16 mouse cellular contexts compared by ENCODE assay signal in the genomic region with DNA sequence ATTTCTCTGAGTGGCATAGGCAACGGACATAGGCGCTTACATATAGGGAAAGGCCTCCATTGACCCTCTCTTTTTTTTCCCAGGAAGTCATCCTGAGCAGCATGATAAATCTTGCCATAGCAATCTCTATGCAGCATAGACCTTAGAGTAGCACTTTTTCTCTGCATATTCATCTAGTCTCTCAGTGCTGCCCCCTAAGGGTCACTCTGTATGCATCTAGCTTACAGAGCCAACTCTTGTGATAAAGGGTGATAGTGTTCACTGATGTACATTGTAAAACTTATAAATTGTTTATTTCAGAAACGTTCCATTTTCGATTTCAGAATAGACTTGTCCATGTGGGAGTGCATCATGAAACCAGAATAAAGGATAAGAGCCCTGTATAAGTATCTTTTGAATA.
DNase-seq lines count a peak whose midpoint lies in the region; TF ChIP-seq lines count a peak whose summit lies in the region.
"Had no signal": no experiment of that assay in that cellular context is flagged by ENCODE, and none has a peak within 500 bp of the region (broad histone marks: within the 10 kb centered on the region; RNA-seq: fewer than 3 reads in every experiment).

No protein-coding gene starts in this region.

- no peak for TF ChIP-seq POLR2A in CH12.LX (IDR thresholded peaks at IDR 0.05; ENCODE audit: low read depth, low read length)

- H3K9me3 ChIP-seq in CH12.LX (replicated peaks; ENCODE audit: low read length) = no peaks in the 10 kb centered on the region
- H3K9me3 ChIP-seq: embryonic facial prominence, embryonic 15.5 days; heart, embryonic 15.5 days; hindbrain, embryonic 13.5 days; neural tube, embryonic 12.5 days had no signal

- in situ Hi-C loops in CH12.LX (cut with MboI; ENCODE audit: low pct_ligation_motif_present, low pct_unique_long_range_greater_than_20kb, low sequenced_read_pairs) = no loop called here

- no peaks in the 10 kb centered on the region for H3K36me3 ChIP-seq in CH12.LX (replicated peaks in 1 of 2; ENCODE audit: control insufficient read depth in 1 of 2, insufficient read depth in 1 of 2, low read length in 1 of 2)
- H3K36me3 ChIP-seq: embryonic facial prominence, embryonic 15.5 days; heart, embryonic 15.5 days; hindbrain, embryonic 13.5 days; limb, embryonic 13.5 days; neural tube, embryonic 12.5 days had no signal

- dilution Hi-C loops in CH12.LX (cut with MboI; ENCODE audit: extremely low pct_ligation_motif_present, extremely low pct_unique_long_range_greater_than_20kb, low sequenced_read_pairs) = no loop called here

- no peak overlapping the region for H3K4me3 ChIP-seq in left cerebral cortex, adult 2 months
- no peak overlapping the region for H3K4me3 ChIP-seq in CH12.LX (replicated peaks in 1 of 3; ENCODE audit: low read depth in 2 of 3, low read length in 2 of 3, poor library complexity in 1 of 3)
- H3K4me3 ChIP-seq: embryonic facial prominence, embryonic 15.5 days; heart, embryonic 15.5 days; hindbrain, embryonic 13.5 days; limb, embryonic 13.5 days; megakaryocyte, embryonic 14.5 days; neural tube, embryonic 12.5 days had no signal

- no peaks in the 10 kb centered on the region for H3K4me1 ChIP-seq in CH12.LX (ENCODE audit: control insufficient read depth in 1 of 2, insufficient read depth in 2 of 2)
- H3K4me1 ChIP-seq: embryonic facial prominence, embryonic 15.5 days; heart, embryonic 15.5 days; hindbrain, embryonic 13.5 days; limb, embryonic 13.5 days; megakaryocyte, embryonic 14.5 days; neural tube, embryonic 12.5 days had no signal

- H3K27me3 ChIP-seq in CH12.LX (replicated peaks) = no peaks in the 10 kb centered on the region
- H3K27me3 ChIP-seq: embryonic facial prominence, embryonic 15.5 days; heart, embryonic 15.5 days; hindbrain, embryonic 13.5 days; limb, embryonic 13.5 days; megakaryocyte, embryonic 14.5 days; neural tube, embryonic 12.5 days had no signal

- peak; percentile 16 for TF ChIP-seq CTCF in left cerebral cortex, adult 2 months (IDR thresholded peaks at IDR 0.05)
- peak; percentile 8 to 64; a peak in 2 of 4 replicates for TF ChIP-seq CTCF in CH12.LX (conservative IDR thresholded peaks at IDR 0.05 in 1 of 2, IDR thresholded peaks at IDR 0.05 in 1 of 2; ENCODE audit: low read depth in 2 of 2, low read length in 2 of 2)

- TF ChIP-seq EP300 in CH12.LX (IDR thresholded peaks at IDR 0.05; ENCODE audit: low read length) = no peak

- H3K79me2 ChIP-seq in CH12.LX (replicated peaks; ENCODE audit: control insufficient read depth, extremely low read depth, insufficient read depth, poor library complexity, severe bottlenecking) = no peaks in the 10 kb centered on the region

- intact Hi-C loops in left cerebral cortex, adult 2 months (cut with DNase I) = no loop called here

- H3K9ac ChIP-seq in CH12.LX (ENCODE audit: insufficient read depth, low read depth) = no peak overlapping the region
- H3K9ac ChIP-seq: embryonic facial prominence, embryonic 15.5 days; heart, embryonic 15.5 days; hindbrain, embryonic 13.5 days; limb, embryonic 13.5 days; neural tube, embryonic 12.5 days had no signal

- peak; percentile 22 for TF ChIP-seq RAD21 in CH12.LX (IDR thresholded peaks at IDR 0.05; ENCODE audit: low read depth, low read length)

- H3K4me2 ChIP-seq in CH12.LX (ENCODE audit: insufficient read depth, low read depth, poor library complexity, severe bottlenecking) = no peak overlapping the region
- H3K4me2 ChIP-seq: embryonic facial prominence, embryonic 15.5 days; heart, embryonic 15.5 days; hindbrain, embryonic 13.5 days; limb, embryonic 13.5 days; neural tube, embryonic 12.5 days had no signal

- DNase-seq in embryo, embryonic 10 days (ENCODE audit: low spot score) = peak; percentile 28
- DNase-seq in embryo, embryonic 11 days = no peak
- no peak for DNase-seq in left cerebral cortex, adult 2 months (ENCODE audit: extremely low spot score in 1 of 2, low spot score in 2 of 2)
- DNase-seq in left cerebral cortex, adult 8-10 months (ENCODE audit: low spot score in 2 of 2) = no peak
- DNase-seq in CH12.LX (ENCODE audit: extremely low read depth) (peak; percentile 49), ZHBTc4 (ENCODE audit: low read depth, low spot score) (peak; percentile 32)
- no peak for DNase-seq in thymus, postnatal 36 days
- DNase-seq: cerebellum, adult 2 months; kidney, adult 18-20 months; thymus, adult 18-20 months had no signal

- H3K27ac ChIP-seq in left cerebral cortex, adult 2 months = no peak overlapping the region
- H3K27ac ChIP-seq in CH12.LX (ENCODE audit: insufficient read depth, low read depth) = no peak overlapping the region
- H3K27ac ChIP-seq: embryonic facial prominence, embryonic 15.5 days; heart, embryonic 15.5 days; hindbrain, embryonic 13.5 days; limb, embryonic 13.5 days; neural tube, embryonic 12.5 days had no signal

TF ChIP-seq in CH12.LX, 34 proteins besides CTCF, POLR2A, EP300 and RAD21:
- TF ChIP-seq SMC3 (IDR thresholded peaks at IDR 0.05; ENCODE audit: low read depth, low read length) (peak; percentile 34), GABPA (IDR thresholded peaks at IDR 0.05; ENCODE audit: insufficient replicate concordance, low read depth, low read length) (no peak), MYC (IDR thresholded peaks at IDR 0.05; ENCODE audit: low read depth, low read length) (no peak)

Comparison
In these comparisons a context has a peak if more than half of its experiments do, and no peak if none do; other contexts are left out.
1. DNase-seq: peak in embryo, embryonic 10 days (single experiment), CH12.LX (single experiment) and ZHBTc4 (single experiment); none in embryo, embryonic 11 days (single experiment), left cerebral cortex, adult 2 months (0 of 2), left cerebral cortex, adult 8-10 months (0 of 2) and thymus, postnatal 36 days (0 of 2).